Mouse (Mus musculus) A20 (cell line): ENCODE measurements around the gene Lca5l.

Experiments
- DNase-seq: peaks from one replicate; pipeline ENCODE4 v3.0.0-alpha.2; 2011; ENCODE audit warnings: low read depth, low spot score

The Lca5l gene

DNA sequence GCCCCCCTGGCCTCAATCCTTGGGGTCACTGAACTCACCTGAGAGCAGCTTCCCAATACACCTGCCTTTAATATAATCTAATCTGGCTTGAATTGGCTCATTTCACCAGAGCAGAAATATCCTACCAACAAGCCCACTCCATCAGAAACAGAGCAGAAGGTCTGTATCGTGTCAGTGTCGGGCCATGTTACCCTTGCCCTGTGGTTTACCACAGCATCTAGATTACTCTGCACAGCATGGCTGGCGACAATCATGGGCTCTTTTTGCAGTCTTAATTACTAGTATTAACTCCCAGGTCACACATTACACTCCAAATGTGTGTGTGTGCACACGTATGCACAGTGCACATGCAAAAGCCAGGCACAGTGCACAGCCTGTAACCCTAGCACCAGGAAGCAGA is 23.2 kb downstream of the Lca5l start:
- no peak for DNase-seq

- no peak for DNase-seq
Measured at GRCm38 (mm10) chr16:96165723-96166264, 26.3 kb downstream of the Lca5l start.

DNA sequence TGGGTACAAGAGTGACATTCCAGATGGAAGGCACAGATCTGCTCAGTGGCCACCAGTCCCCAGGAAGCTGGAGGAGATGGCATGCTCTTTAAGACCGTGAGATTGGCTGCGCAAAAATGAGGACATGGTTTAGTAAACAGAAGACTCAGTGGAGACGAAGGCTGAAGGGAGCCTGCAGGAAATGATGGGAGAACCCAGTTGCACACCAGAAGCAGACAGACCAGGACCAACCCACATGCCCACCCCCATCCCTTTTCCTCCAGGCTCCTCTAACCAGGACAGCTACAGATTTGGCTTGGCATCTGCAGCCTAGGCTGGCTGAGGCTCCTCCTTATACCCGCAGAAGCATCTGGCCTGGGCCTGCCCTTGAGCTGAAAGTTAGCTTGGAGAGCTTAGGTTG is 30.7 kb downstream of the Lca5l start:
- DNase-seq = no peak

- DNase-seq = no peak
Measured at GRCm38 (mm10) chr16:96160927-96161326, 31.1 kb downstream of the Lca5l start.

- DNase-seq = no peak
Measured at GRCm38 (mm10) chr16:96159794-96160346, 32.2 kb downstream of the Lca5l start.

- no peak for DNase-seq
Measured at GRCm38 (mm10) chr16:96159091-96159731, 32.9 kb downstream of the Lca5l start.

GRCm38 (mm10) chr16:96158511-96159080 is 33.5 kb downstream of the Lca5l start:
- no peak for DNase-seq

DNA sequence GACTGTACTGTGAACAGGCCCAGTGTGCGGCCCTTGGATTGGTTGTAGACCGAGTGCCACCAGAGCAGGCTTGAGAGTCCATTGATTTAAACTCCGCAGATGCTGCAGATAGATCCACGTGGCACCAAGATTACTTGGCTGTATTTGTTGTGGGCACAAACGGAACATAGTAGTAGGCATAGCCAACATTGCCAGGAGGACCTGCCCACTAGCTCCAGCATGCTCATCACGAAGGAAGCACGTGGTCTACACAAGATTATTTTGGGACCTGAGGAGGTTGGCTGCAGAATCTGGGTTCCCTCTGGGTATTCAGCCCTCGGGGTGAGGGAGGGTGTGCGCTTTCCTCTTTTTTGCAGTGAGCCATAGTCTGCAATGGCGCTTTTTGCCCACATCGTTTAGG is 34.9 kb downstream of the Lca5l start:
- no peak for DNase-seq

- no peak for DNase-seq
Measured at GRCm38 (mm10) chr16:96156019-96156418, 36.1 kb downstream of the Lca5l start.

DNA sequence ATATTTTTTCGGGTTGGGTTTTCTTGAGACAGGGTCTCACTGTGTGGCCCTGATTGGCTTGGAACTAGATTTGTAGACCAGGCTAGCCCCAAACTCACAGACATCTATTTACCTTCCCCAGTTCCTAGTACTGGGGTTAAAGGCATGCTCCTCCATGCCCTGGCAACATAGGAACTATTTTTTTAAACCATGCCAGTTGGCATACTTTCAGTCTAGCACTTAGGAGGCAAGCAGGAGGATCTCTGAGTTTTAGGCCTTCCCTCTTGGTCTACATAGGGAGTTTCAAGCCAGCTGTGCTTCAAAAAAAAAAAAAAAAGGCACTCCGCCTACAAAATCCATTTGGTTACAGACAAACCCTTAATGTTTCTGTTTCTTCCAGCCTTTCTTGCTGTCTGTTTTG is 37.6 kb downstream of the Lca5l start:
- no peak for DNase-seq

DNA sequence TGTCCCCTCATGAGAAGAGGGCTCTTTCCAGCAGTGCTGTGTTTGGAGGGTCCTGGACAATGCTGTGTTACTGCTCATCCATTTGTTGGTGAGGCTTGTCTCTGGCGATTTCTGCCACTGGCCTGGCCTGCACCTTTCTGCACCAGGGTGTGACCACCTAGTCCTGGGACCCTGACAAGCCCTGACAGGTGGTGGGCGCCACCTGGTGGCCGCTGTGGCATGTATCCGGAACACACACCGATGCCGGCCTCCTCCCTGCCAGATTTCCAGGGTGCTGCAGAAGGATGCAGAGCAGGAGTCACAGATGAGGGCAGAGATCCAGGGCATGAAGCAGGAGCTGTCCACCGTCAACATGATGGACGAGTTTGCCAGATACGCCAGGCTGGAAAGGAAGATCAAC is 40.5 kb downstream of the Lca5l start:
- DNase-seq = peak; percentile 69

DNA sequence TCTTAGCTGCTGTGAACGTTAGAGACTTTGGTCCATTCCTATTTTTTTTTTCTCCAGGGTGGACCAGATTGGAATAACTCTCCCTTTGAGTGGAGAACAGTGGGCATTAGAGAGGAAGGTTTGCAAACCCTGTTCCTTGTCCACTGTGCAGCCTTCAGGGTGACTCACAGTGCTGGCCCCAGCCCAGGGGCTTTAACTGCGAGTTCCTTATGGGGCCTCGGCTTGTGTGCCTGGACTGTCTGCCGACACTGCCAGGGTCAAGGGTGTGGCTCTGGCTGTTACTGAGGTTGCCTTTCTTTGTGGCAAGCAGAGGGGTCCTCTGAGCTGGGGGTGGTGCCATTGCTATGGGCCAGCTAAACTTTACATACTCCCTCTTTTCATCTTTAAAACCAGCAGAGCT is 41.1 kb downstream of the Lca5l start:
- no peak for DNase-seq

DNA sequence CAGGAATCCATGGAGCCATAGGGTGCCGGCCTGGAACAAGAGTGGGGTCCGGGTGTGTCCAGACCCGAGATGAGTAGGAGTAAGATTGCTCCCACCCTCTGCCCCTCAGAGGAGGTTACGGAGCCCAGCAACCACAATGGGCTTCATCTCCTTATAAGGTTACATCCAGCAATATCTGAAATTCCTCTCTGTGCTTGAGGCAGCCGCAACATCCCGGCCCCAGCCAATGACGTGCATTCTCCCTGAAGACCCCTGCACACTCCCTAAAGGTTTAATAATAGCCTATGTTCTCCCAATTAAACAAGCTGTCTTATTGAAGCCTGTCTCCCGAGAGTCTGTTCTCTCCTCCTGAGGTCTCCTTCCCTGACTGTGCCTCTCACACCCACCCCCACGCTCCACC is 42.8 kb downstream of the Lca5l start:
- DNase-seq = no peak

DNA sequence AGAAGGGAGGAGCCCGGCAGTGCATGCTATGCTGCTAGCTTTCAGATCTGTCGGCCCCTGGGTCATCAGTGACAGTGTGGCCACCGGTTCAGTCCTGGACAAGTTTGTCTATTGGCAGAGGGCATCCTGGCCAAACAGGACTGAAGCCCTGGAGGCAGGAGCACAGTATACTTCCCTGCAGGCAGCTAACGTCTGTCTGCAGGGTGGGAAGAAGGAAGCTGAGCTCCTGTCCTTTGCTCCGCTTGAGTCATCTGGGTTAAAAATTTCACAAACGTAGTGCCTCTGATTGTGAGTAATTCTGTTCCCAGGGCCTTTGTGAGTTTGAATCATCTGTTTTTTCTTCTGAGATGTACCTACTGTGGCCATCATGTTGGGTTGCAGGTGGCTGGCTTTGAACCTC is 43.2 kb downstream of the Lca5l start:
- DNase-seq = no peak

DNA sequence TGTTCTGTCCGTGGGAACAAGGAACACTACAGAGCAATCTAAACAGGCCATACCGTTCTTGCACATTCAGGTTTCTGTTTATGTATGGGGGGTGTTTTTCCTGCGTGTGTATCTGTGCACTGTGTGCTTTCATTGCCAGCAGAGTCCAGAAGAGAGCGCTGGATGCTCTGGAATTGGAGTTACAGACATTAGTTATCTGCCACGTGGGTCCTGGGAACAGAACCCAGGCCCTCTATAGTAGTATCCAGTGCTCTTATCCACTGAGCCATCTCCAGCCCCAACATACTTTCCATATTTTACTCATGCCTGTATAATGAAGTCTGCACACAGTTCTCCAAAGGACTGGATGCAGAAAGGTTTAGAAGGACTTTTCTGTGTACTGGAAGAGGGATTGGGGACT is 46.3 kb downstream of the Lca5l start:
- no peak for DNase-seq

GRCm38 (mm10) chr16:96145110-96145800 is 46.8 kb downstream of the Lca5l start, which contains the start of gene Wrb:
Gene Wrb (plus strand): TSS chr16:96145407.
- DNase-seq = peak; percentile 100

DNA sequence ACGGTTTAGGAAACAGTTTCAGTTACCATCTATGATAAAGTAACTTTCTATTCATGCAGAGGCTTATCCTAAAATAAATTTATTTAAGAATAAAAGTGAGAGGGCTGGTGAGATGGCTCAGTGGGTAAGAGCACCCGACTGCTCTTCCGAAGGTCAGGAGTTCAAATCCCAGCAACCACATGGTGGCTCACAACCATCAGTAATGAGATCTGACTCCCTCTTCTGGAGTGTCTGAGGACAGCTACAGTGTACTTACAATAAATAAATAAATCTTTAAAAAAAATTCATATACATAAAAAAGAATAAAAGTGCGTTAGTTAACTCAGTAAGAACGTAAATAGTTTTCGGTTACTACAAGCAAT is 47.3 kb downstream of the Lca5l start:
- peak; percentile 35 for DNase-seq

GRCm38 (mm10) chr16:96128466-96128865 is 63.6 kb downstream of the Lca5l start:
- DNase-seq = no peak

- peak; percentile 99 for DNase-seq
Measured at GRCm38 (mm10) chr16:96127657-96128344, 64.3 kb downstream of the Lca5l start, which contains the start of gene Hmgn1. Gene Hmgn1 (minus strand): TSS chr16:96127729.

DNA sequence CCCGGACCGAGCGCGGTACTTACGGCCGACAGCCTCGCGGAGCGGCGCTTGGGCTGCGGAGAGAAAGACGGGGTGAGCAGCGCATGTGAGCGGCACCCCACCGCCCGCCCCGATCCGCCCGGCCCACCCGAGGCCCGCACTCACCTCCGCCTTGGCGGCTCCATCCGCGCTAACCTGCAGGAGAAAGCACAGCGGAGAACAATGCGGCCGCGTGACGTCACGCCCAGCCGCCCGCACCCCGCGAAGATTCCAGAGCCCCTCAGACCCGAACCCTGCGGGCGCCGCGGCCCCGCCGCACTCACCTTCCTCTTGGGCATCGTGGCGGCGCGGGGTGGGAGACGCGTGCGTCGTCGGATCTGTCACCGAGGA is 64.8 kb downstream of the Lca5l start:
- no peak for DNase-seq

DNA sequence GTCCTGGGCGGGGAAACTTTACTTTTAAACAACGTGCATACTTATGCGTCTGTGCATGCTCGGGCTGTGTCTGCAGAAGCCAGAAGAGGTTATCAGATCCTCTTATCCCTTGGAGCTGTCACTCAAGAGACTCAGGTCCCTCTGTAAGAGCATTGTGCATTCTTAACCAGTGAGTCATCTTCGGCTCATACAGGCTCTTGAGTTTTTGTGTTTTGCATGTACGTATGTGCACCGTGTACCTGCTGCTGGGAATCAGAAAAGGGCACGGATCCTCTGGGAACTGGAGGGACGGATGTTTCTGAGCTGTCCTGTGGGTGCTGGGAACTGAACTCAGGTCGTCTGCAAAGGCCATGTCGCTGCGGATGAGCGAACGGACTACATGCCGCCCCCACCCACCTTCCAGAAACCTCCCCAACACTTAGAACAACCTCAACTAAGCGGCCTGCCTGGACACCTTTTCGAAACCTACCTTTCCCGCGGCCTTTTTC is 65.3 kb downstream of the Lca5l start:
- DNase-seq = peak; percentile 35
